Mouse (Mus musculus): ENCODE measurements around the gene Gm4792. TPM values are rescaled to one million over a fixed set of nuclear protein-coding genes. Genes with fewer than 3 reads are reported as not detected.

Gene Gm4792
- total RNA-seq, 2 experiments from 2014 or later: not detected

DNA sequence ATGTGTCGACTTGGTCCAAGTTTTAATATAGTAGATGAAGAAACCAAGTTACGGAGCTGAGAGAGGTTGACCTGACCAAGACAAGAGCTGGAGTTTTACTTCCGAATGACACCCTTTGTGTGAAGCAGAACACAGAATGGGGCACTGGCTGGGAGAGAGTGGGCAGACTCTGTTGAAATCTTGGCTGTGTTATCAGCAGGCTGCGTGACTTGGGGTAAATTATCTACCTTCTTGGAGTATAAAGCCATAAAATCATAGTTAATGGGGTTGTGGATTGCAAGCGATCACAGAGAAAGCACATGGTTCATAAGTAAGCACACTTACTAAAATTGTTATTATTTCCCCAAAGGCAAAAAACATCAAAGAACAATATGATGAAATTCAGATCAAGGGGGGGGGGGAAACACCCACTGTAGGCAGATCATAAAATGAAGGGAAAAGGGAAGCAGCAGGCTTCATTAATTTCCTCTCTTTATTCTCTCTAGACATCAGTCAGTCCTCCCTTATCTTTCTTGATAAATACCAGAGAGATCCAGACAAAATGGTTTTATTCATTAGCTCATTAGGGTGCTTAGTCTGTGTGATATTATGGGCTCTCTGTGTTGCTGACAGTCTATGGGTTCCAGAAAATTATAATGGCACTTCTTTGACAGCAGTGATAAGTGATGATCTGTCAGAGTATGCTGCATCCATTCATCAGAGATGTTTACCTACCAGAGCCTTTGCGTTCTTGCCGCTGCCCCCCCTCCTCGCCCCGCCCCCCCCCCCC lies 12.2 kb upstream of the Gm4792 start:
- intact Hi-C loops (cut with DNase I): no loop called here
- no peak for DNase-seq (ENCODE audit: extremely low spot score in 1 of 2, low spot score in 2 of 2)

- intact Hi-C loops (cut with DNase I): no loop called here
- DNase-seq (ENCODE audit: extremely low spot score in 1 of 2, low spot score in 2 of 2): no peak
Observed at GRCm38 (mm10) chr10:94305526-94305925, 7.0 kb upstream of the Gm4792 start.

DNA sequence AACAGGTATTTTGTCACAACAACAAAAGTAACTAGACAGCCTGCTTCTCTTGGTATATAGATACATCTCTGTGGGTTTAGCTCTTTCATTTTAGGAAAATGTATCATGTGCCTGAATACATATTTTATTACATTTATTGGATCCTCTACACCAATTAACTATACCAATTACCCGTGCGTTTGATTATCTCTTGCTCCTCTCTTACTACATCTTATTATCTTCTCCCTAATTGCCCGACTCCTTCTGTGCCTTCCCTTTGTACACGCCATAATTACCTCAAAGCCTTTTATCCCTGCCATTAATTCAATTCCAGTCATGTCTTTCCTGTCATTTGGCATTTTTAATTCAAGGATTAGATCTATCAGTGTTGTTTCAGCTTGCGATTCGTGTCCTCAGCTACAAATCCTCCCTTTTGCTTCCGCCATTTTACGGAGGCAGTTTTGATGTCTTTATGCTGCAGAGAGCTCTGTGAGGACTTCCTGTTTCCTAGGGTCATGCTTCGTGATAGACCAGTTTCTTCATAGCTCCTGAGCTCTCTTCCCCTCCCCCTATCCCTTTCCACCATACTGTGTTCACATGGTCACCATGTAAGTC lies 5.7 kb upstream of the Gm4792 start:
- intact Hi-C loops (cut with DNase I): no loop called here
- no peak for DNase-seq (ENCODE audit: extremely low spot score in 1 of 2, low spot score in 2 of 2)

DNA sequence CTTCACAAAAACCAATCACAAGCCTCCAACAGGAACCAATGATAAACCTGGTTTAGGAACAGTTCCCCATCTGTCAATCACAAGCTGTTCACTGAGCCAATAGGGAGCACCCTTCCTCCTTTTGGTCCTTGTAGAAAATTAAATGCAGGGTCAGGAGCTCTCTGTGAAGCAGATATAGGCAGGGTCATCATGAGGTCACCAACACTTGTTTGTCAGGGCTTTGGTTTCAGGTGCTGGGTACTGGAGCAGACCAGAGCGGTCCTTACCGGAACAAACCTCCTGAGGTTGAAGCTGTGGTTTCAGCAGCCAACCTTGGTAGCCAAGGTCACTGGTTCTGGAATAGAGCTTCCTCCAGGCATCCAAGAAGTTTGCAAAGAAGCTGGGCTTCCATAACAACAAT lies 798 bp upstream of the Gm4792 start:
- intact Hi-C loops (cut with DNase I): no loop called here

GRCm38 (mm10) chr10:94295923-94296605 lies 2.4 kb downstream of the Gm4792 start:
- DNase-seq (ENCODE audit: extremely low spot score in 1 of 2, low spot score in 2 of 2): no peak
- intact Hi-C loops (cut with DNase I): no loop called here

More for the DNA sequence above, 798 bp upstream of the Gm4792 start:
- DNase-seq (ENCODE audit: extremely low spot score in 1 of 2, low spot score in 2 of 2): no peak

DNA sequence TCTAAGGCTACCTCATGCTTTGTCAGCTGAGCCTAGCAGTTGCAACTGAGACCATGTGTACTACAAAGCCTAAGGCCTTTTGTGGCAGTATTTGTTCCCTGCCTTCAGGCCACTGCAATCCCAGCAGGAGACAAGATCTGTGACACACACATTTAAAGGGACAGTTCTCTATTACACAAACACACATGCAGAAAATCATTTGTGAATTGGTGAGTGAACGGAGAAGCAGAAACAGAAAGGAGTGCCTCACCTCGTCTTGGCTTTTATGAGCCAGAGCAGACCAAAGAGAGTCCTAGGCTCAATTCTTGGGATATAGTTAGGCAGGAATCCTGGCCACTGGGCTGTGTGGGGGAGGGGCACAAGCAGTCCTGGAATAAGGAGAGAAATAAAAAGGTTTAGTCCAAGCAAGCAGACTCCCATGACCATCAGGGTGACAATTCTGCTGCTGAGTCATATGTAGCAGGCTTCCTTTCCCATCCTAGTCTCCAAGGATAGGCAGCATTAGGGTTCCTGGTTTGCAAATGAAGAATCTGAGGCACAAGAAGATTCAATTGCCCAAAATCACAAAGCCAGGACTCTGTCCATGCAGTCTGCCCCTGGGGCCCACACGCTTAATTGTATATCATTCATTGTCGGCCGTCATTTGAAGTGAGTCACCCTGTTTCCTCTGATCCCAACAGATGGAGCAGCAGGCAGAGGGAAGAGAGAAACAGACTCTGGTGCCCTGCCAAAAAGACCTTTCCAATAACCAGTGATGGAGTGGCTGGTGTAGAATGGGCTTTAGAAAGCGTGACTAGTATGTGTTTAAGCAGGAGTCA lies 3.4 kb downstream of the Gm4792 start:
- no peak for DNase-seq (ENCODE audit: extremely low spot score in 1 of 2, low spot score in 2 of 2)
- intact Hi-C loops (cut with DNase I): no loop called here

- intact Hi-C loops (cut with DNase I): no loop called here
- DNase-seq (ENCODE audit: extremely low spot score in 1 of 2, low spot score in 2 of 2): no peak
Observed at GRCm38 (mm10) chr10:94294437-94294836, 4.1 kb downstream of the Gm4792 start.

- intact Hi-C loops (cut with DNase I): no loop called here
- DNase-seq (ENCODE audit: extremely low spot score in 1 of 2, low spot score in 2 of 2): no peak
Observed at GRCm38 (mm10) chr10:94282797-94283196, 15.7 kb downstream of the Gm4792 start.

DNA sequence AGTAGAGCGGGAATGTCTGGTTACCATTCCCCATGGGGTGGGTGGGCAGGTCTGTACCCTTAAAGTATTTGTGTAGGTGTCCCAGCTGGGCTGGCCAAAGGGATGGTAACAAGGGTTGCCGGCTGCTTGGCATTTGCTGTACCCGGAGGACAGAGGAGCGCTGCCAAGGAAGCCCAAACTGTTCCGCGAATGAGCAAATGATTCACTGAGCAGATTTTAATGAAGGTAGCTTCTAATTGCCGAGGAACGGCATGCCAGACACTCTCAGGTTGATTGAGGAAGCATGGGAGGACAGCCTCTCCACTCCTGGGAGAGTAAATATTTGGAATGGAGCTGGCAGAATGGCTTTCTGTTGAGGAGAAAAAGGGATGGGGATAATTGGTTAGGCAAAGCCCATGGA lies 16.3 kb downstream of the Gm4792 start:
- intact Hi-C loops (cut with DNase I): no loop called here

GRCm38 (mm10) chr10:94276511-94276910 lies 22.0 kb downstream of the Gm4792 start:
- no peak for DNase-seq (ENCODE audit: extremely low spot score in 1 of 2, low spot score in 2 of 2)
- intact Hi-C loops (cut with DNase I): no loop called here

More for the DNA sequence above, 16.3 kb downstream of the Gm4792 start:
- no peak for DNase-seq (ENCODE audit: extremely low spot score in 1 of 2, low spot score in 2 of 2)

DNA sequence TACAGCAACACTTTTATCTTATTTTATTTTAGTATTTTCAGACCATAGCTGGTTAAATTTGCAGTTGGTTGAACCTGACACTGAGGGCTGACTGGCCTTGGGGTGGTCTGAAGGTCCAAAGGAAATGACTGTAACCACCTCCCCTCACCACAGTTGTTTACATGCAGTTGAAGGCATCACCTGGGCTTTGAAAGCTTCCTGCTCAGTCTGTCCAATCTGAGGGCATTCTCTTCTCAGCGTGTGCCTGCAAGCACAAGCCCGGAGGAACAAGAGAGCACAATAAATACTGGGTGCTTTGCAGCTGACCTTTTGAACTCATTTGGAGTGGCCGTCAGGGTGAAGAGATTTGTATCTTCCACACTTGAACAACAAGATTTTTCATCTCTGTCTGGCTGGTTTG lies 23.2 kb downstream of the Gm4792 start:
- DNase-seq (ENCODE audit: extremely low spot score in 1 of 2, low spot score in 2 of 2): no peak
- intact Hi-C loops (cut with DNase I): no loop called here

DNA sequence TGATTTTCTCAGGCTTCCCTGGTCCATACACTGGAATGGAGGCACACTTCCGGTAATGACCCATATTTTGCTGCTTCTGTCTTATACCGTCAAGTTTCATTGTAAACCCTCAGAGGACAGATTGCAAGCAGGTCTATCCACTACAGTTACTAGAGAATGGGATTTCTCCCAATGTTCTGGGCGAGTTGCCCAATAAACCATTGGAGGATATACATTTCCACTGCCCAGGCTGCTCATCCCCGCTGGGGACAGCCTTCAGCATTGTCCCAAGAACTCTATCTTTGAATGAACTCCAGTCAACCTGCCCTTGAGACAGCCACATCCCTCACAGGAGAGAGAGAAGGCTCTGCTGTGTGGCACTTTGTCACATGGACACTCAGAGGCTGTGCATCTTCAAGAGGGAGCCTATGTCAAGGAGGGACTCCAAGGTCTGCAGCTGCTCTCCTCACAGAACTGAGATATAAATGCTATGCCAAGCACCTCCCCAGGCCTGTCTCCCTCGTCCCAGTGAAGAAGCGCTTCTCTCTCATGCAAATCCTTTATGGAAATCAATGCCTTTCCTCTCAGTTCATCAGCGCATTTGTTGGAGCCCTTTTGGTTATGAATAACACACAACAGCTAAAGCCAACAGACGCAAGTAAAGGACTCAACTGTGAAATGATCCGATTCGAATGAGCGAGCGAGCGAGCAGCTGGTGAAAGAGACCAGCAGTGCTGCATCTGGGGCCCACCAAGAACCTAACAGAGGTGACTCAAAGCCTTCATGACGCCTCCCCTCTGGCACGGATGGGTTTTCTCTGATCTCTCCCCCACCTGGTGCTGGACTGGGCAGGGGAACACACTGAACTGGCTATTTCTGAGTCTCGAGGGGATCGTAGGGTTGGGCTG lies 32.6 kb downstream of the Gm4792 start:
- intact Hi-C loops (cut with DNase I): no loop called here
- peak; percentile 45 to 47 for DNase-seq (ENCODE audit: extremely low spot score in 1 of 2, low spot score in 2 of 2)

- intact Hi-C loops (cut with DNase I): no loop called here
- no peak for DNase-seq (ENCODE audit: extremely low spot score in 1 of 2, low spot score in 2 of 2)
Observed at GRCm38 (mm10) chr10:94263211-94263610, 35.3 kb downstream of the Gm4792 start.

DNA sequence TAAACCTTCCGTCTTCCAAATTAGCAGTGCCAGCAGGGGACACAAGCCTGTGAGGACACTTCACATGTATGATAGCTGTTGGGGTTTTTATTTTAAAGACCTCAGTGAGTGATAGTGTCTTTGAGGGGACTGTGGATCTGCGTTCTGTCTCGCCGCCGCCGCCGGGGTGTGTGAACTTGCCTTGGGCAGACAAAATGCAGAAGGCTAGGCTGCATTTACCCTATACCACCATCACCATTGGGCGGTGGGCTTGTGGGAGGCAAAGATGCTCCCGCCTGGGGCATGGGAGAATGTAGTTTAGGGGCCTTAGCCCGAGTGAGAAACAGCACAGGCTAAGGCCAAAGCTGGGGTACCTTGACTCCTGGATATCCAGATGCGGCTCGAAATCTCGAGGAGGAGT lies 35.9 kb downstream of the Gm4792 start:
- no peak for DNase-seq (ENCODE audit: extremely low spot score in 1 of 2, low spot score in 2 of 2)
- intact Hi-C loops (cut with DNase I): no loop called here

- intact Hi-C loops (cut with DNase I): no loop called here
- DNase-seq (ENCODE audit: extremely low spot score in 1 of 2, low spot score in 2 of 2): no peak
Observed at GRCm38 (mm10) chr10:94260544-94260943, 38.0 kb downstream of the Gm4792 start.

GRCm38 (mm10) chr10:94256518-94256917 lies 42.0 kb downstream of the Gm4792 start:
- no peak for DNase-seq (ENCODE audit: extremely low spot score in 1 of 2, low spot score in 2 of 2)
- intact Hi-C loops (cut with DNase I): no loop called here

DNA sequence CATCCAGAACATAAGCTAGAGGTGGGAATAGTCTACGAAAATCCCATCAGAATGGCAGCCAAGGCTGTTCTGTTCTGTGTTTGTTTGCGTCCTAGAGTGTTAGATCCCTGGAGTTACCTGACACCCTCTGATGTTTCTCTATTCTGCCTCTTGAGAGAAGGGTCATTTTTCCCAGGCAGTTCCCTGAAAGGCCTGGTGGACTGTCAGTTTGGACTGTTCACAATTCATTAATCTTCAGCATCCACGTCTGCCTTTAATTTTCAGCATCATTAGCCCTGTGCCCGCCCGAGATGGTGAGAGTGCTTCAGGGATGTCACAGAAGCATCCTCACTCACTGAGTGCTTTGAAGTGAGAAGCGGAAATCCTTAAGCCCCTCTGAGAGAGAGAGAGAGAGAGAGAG lies 42.8 kb downstream of the Gm4792 start:
- intact Hi-C loops (cut with DNase I): no loop called here
- DNase-seq (ENCODE audit: extremely low spot score in 1 of 2, low spot score in 2 of 2): no peak

DNA sequence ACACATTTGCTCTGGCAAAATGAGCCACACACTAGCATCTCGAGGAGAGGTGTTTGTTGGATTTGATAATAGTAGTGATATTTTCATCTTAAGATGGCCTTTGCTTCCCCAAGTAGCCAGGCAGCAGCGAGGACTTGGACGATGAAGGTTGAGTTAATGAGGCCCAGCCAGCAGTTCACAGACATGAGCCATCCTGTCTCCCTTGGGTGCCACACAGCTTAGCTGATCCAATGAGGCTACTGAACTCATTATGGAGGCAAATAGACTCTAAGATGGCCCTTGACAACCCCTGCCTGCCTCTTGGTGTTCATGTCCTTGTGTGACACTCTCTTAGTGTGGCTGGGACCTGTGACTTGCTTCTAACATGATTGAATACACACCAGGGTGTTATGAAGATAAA lies 43.7 kb downstream of the Gm4792 start:
- intact Hi-C loops (cut with DNase I): no loop called here
- DNase-seq (ENCODE audit: extremely low spot score in 1 of 2, low spot score in 2 of 2): no peak

Data from left cerebral cortex, postnatal 10 days (tissue).